Mouse (Mus musculus) cerebellum, adult 2 months (tissue): ENCODE measurements around the gene Vwa5b1.

Source experiments
- CTCF ChIP-seq: fragments of 200-500 bp; IDR thresholded peaks from 2 replicates; pipeline ENCODE4 v1.5.1; 2011; ENCODE audit warnings: low read depth, mild to moderate bottlenecking, control low read depth, low read length, moderate library complexity, borderline replicate concordance; ENCODE audit not compliant: insufficient read depth
- POLR2A ChIP-seq: fragments of 200-500 bp; IDR thresholded peaks from 2 replicates; pipeline ENCODE4 v1.6.1; 2011; ENCODE audit warnings: low read length, control low read depth, borderline replicate concordance; ENCODE audit not compliant: insufficient read depth

DNA sequence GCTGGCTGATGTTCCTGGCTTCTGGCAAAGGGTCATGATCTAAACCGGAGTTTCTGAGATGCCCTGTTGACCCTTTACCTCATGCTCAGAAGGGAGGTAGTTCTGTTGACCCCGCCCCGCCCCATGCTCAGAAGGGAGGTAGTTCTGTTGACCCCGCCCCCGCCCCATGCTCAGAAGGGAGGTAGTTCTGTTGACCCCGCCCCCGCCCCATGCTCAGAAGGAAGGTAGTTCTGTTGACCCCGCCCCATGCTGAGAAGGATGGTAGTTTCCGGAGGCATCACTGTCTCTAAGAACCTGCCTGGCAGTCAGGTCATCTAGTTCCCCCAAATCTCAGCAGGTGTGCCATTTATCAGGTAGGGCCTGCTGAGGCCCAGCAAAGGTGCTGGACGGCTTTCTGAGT lies 88.1 kb downstream of the Vwa5b1 start:
- TF ChIP-seq CTCF, result no peak
- no peak for TF ChIP-seq POLR2A
